Mouse (Mus musculus) small intestine, adult 10 weeks (tissue): ENCODE data around the gene Tmeff1. TPM values are rescaled to one million over a fixed set of nuclear protein-coding genes. Genes with fewer than 3 reads are reported as not detected.

Source experiments
- polyA plus RNA-seq: library from polyadenylated mRNA; stranded (reverse); fragments of 350-450 nt; fragmentation: Illumina TruSeq; extraction: RNeasy Lipid Tissue Mini Kit (QIAGEN cat#74804); gene quantifications from one replicate; pipeline ENCODE4 v1.2.3, GENCODE M21; 2014; ENCODE audit warnings: low replicate concordance

Tmeff1 gene
- polyA plus RNA-seq: 9.8 TPM

GRCm38 (mm10) chr4:48584421-48585240 lies at the start of gene Tmeff1:
Gene Tmeff1 (plus strand): TSS chr4:48585174.

GRCm38 (mm10) chr4:48539841-48540575 lies 45.0 kb upstream of the Tmeff1 start, which contains the start of gene Msantd3:
Gene Msantd3 (plus strand): TSS chr4:48539935.

GRCm38 (mm10) chr4:48663271-48663670 lies 78.3 kb downstream of the Tmeff1 start, which contains the start of gene Cavin4:
Gene Cavin4 (plus strand): TSS chr4:48663514.

Other genes with a start within 250 kb of the Tmeff1 start
- 25.7 TPM for gene Tex10, start 111.7 kb upstream of the Tmeff1 start, polyA plus RNA-seq
- 3.1 TPM for gene Msantd3, start 45.2 kb upstream of the Tmeff1 start, polyA plus RNA-seq
- not detected for gene Cavin4, start 78.3 kb downstream of the Tmeff1 start, polyA plus RNA-seq